Mouse (Mus musculus) brain, embryonic 14.5 days (tissue): ENCODE data around the gene Large2. TPM values are rescaled to one million over a fixed set of nuclear protein-coding genes. Genes with fewer than 3 reads are reported as not detected.

ENCODE experiments used
- DNase-seq: peaks from one replicate; pipeline ENCODE4 v3.0.0-alpha.2; 2011; ENCODE audit warnings: low read depth
- CTCF ChIP-seq: fragments of 200-500 bp; IDR thresholded peaks from 2 replicates; pipeline ENCODE4 v1.5.1; 2012; ENCODE audit warnings: inconsistent platforms, mild to moderate bottlenecking, moderate library complexity, borderline replicate concordance; ENCODE audit not compliant: insufficient read depth, insufficient read length; ENCODE audit errors: extremely low read depth
- POLR2A ChIP-seq: fragments of 200-500 bp; IDR thresholded peaks from 2 replicates; pipeline ENCODE4 v1.6.1; 2012; ENCODE audit warnings: mild to moderate bottlenecking, inconsistent platforms, borderline replicate concordance; ENCODE audit not compliant: poor library complexity, insufficient read depth, insufficient read length, severe bottlenecking; ENCODE audit errors: extremely low read depth
- polyA plus RNA-seq: library from polyadenylated mRNA; depleted of rRNA; stranded (reverse); fragments of >200 nt; gene quantifications from 2 replicates; pipeline ENCODE4 v1.2.3, GENCODE M21; 2012

Gene Large2
- polyA plus RNA-seq, 1 experiment, result 3.7 TPM

GRCm38 (mm10) chr2:92388891-92389641 is 14.4 kb upstream of the Large2 start:
- no peak for TF ChIP-seq CTCF
- peak; percentile 88 for TF ChIP-seq POLR2A
- DNase-seq, result peak; percentile 99

- DNase-seq, result peak; percentile 64
- TF ChIP-seq CTCF, result no peak
- TF ChIP-seq POLR2A, result no peak
Measured at GRCm38 (mm10) chr2:92388081-92388517, 13.4 kb upstream of the Large2 start.

GRCm38 (mm10) chr2:92387646-92388045 is 13.0 kb upstream of the Large2 start:
- no peak for TF ChIP-seq CTCF
- no peak for TF ChIP-seq POLR2A
- no peak for DNase-seq

- DNase-seq, result no peak
- TF ChIP-seq CTCF (no peak), POLR2A (no peak)
Measured at GRCm38 (mm10) chr2:92386821-92387570, 12.3 kb upstream of the Large2 start.

- no peak for DNase-seq
- TF ChIP-seq POLR2A (no peak), CTCF (no peak)
Measured at GRCm38 (mm10) chr2:92385113-92386051, 10.7 kb upstream of the Large2 start.

- no peak for DNase-seq
- TF ChIP-seq POLR2A (no peak), CTCF (no peak)
Measured at GRCm38 (mm10) chr2:92384101-92384500, 9.4 kb upstream of the Large2 start.

GRCm38 (mm10) chr2:92382759-92383158 is 8.1 kb upstream of the Large2 start:
- no peak for DNase-seq
- no peak for TF ChIP-seq POLR2A
- no peak for TF ChIP-seq CTCF

GRCm38 (mm10) chr2:92381901-92382588 is 7.4 kb upstream of the Large2 start, which contains the start of gene 1700029I15Rik:
Gene 1700029I15Rik (plus strand): TSS chr2:92382538.
- DNase-seq, result no peak
- TF ChIP-seq POLR2A (no peak), CTCF (no peak)

- no peak for TF ChIP-seq CTCF
- no peak for TF ChIP-seq POLR2A
- DNase-seq, result no peak
Measured at GRCm38 (mm10) chr2:92381161-92381560, 6.5 kb upstream of the Large2 start.

GRCm38 (mm10) chr2:92380495-92381050 is 5.9 kb upstream of the Large2 start:
- TF ChIP-seq POLR2A (no peak), CTCF (no peak)

GRCm38 (mm10) chr2:92379783-92380494 is 5.3 kb upstream of the Large2 start:
- TF ChIP-seq CTCF (no peak), POLR2A (no peak)

More at GRCm38 (mm10) chr2:92380495-92381050, 5.9 kb upstream of the Large2 start:
- DNase-seq, result no peak

More at GRCm38 (mm10) chr2:92379783-92380494, 5.3 kb upstream of the Large2 start:
- DNase-seq, result no peak
